Mouse (Mus musculus) adrenal gland, adult 8-10 months (tissue): ENCODE measurements around the gene Zfp704. TPM values are rescaled to one million over a fixed set of nuclear protein-coding genes. Genes with fewer than 3 reads are reported as not detected.
A peak's percentile ranks its signal among the peaks of the same experiment; 100 is the strongest.
"Not testable (repeated sequence)": the region's sequence is repeated elsewhere in the genome, so short reads cannot be mapped to it uniquely, and the experiment has no call there.

ENCODE experiments used
- DNase-seq: peaks from one replicate; pipeline ENCODE4 v3.0.0; 2022
- total RNA-seq, 4 experiments: library from RNA; stranded (reverse); gene quantifications; 2 replicates each; pipeline ENCODE4 v1.2.4; 2022

The Zfp704 gene
- total RNA-seq, 4 experiments from 2014 or later, result 14.5 to 22.8 (median 16.7) TPM

GRCm38 (mm10) chr3:9594457-9594856, 15.4 kb downstream of the Zfp704 start:
- no peak for DNase-seq

GRCm38 (mm10) chr3:9593832-9594231, 16.1 kb downstream of the Zfp704 start:
- no peak for DNase-seq

DNA sequence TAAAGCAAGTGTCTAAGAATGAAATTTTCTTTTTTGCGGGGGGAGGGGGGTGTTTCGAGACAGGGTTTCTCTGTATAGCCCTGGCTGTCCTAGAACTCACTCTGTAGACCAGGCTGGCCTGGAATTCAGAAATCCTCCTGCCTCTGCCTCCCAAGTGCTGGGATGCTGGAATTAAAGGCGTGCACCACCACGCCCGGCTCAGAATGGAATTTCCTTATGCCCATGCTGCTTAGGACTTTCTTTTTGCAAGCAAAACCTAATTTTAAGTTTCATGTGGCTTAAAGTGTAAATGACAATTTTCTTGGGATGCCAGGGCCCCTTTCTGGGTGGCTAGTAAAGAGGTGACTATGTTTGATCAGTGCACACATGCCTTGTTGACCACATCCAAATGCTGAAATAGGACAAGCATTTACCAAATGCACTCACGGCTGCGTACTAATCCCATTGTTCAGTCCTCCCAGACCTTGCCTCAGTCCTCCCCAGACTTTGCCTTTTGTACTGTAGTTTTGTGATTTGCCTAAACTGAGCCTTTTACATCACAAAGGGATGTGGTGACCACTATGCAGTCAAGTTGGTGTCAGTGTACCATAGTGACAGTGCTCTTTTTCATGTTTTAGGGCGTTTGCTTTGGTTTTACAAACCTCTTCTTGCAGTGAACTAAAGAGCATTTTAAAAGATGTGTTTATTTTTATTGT, 18.3 kb downstream of the Zfp704 start:
- no peak for DNase-seq

- DNase-seq, result no peak
Observed at GRCm38 (mm10) chr3:9588635-9589034, 21.2 kb downstream of the Zfp704 start.

DNA sequence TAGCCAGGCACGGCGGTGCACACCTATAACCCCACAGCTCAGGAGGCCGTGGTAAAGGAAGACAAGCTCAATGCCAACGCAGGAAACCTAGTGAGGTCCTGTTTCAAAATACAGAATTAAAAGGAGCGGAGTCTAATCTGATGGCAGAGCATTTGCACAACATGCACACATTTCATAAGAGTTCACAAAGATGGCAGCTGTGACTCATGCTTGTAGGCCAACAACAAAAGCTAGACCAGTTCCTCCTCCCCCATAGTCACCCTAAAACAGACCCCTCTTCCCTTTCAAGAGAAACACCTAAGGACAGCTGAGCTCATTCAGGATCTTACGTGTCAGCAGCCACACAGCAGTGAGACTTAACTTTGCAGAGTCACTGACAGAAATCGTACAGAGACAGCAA, 22.6 kb downstream of the Zfp704 start:
- no peak for DNase-seq

DNA sequence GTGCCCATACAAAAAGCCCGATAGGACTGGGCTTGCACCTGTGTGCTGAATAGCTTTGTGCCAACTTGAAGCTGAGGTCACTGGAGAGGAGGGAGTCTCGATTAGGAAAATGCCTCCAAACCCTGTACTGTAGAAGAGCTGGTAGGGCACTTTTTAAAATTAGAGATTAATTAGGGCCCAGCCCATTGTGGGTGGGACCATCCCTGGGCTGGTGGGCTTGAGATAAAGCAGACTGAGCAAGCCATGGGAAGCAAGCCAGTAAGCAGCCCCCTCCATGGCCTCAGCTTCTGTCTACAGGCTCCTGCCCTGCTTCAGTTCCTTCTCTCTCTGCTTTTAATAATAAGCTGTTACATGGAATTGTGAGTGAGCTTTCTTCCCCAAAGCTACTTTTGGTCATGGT, 26.4 kb downstream of the Zfp704 start:
- no peak for DNase-seq

DNA sequence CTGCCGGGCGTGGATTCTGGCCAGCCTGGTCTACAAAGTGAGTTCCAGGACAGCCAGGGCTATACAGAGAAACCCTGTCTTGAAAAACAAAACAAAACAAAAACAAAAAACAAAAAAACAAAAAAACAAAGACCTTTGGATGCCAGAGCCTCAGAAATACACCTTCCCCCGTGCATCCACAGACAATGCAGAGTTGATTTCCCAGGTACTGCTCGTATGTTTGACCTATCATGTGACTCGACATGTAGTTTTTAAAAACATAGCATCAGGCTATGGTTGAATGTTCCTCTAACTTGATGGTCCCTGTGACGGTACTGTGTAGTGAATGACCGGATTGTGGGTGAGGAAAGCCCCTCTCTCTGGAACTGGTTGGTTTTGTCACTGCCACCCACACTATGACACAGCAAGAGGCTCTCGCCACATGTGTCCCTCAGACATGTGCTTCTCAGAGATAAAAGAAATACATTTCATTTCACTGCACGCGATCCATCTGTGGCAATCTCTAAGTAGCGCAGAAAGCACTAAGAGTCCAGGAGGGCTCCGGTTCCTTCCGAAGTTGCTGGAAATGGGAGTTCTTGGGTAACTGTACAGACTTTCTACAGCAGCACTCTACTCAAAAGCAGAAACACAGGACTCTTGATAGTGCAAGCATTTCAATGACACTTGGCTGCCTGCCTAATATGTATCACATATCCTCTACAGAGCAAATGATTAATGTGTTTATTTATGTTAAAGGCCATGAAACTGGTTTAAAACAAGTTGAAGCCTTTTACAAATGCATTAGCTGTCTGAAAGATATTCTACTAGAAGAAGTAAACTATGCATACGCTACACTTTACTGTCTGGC, 28.7 kb downstream of the Zfp704 start:
- DNase-seq, result no peak

- no peak for DNase-seq
Observed at GRCm38 (mm10) chr3:9580102-9580501, 29.8 kb downstream of the Zfp704 start.

DNA sequence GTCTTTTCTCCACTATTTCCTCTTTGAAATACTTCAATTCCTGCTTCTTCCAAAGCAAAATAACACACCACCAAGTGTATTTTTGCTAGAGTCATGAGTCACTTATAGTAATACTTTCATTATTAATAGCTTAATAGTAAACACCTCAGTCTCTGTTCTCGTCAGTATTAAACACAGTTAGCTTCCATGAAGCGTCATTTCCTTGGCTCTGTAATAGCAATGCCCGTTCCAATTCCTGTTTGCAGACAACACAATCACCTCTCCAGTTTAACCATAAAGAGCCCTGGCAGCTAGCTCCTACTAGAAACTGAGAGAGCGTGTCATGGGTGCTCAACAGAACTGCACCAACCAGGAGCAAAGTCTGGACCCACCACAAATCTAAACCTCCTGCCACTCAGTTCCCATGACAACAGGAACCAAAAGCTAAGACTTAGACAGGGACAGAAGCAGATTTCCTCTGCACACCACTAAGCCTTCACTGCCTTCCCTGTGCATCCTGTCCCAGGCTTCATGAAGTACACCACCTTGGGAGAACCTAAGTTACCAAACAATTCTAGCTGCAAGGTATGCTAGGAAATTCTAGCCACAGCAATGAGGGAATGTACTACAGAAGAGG, 30.7 kb downstream of the Zfp704 start:
- DNase-seq, result no peak

- no peak for DNase-seq
Observed at GRCm38 (mm10) chr3:9576872-9577271, 33.0 kb downstream of the Zfp704 start.

DNA sequence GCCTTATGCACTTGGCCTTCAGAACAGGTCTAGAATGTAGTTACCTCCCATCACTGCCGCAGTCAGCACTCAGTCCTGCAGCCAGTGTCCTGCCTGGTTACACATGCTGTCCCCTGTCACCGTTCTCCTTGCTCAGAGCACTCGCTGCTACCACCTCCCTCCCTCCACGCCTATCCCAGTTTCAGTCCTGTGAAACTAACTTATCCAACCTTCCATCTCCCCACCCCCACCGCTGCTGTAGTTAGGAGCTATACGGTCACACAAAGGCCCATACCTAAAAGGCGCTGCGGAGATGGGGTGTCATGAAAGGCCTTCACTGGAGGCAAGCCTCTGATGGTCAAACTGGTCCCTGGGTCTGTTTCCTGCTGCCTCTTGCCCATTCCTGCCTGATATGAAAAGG, 35.6 kb downstream of the Zfp704 start:
- DNase-seq, result no peak

GRCm38 (mm10) chr3:9573581-9573980, 36.3 kb downstream of the Zfp704 start:
- peak; percentile 29 for DNase-seq

DNA sequence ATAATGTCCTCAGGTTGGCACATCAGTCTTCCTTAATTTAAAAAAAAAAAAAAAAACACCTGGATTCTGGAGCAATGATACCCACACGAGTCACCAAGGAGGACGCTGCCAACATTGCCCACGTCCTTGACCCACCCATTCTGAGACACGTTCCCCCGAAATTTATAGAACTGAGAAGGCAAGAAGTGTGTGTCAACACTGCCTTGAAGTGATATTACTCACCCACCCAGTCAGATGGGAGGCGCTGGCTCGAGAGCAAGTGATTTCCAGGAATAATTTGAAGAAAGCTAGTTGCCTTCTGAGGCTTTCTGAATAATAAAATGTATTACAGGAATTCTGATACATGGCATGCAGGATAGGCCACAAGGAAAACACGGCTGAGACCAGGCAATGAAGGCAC, 37.6 kb downstream of the Zfp704 start:
- peak; percentile 58 for DNase-seq

GRCm38 (mm10) chr3:9570782-9571181, 39.1 kb downstream of the Zfp704 start:
- DNase-seq, result no peak

DNA sequence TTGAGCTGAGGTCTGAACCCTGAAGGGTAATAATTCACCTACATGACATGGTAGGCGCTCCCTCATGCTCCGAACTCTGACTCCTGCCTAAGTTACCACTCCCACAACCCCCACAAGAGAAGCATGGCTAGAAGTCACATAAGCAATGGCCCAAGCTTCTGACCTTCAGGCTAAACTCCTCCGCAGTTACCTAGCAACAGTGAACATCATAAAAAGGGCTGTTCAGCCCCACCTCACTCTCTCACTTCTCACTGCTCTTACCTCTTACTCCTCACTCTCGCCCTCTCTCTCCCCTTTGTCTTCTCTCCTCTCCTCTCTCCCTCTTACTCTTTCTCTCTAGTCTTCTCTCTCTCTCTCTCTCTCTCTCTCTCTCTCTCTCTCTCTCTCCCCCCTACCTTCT, 40.2 kb downstream of the Zfp704 start:
- DNase-seq, result not testable (repeated sequence)

GRCm38 (mm10) chr3:9568565-9569228, 41.2 kb downstream of the Zfp704 start:
- no peak for DNase-seq

DNA sequence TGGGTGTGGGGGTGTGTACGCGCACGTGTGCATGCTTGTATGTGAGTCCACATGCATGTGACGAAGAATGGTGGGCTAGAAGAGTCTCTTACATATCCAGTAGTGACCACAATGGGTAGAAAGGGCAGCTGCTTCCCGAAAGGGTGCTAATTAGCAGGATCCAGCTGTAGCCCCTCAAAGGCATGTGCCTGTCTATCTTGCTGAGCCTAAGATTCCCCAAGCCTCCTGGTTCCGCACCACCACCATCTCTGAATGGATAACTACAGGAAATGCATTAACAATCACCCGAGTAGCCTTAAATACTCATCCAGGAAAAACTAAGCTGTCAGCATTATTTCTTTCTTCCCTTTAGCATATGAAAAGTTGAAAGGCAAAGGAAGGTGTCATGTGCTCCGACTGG, 41.9 kb downstream of the Zfp704 start:
- no peak for DNase-seq

DNA sequence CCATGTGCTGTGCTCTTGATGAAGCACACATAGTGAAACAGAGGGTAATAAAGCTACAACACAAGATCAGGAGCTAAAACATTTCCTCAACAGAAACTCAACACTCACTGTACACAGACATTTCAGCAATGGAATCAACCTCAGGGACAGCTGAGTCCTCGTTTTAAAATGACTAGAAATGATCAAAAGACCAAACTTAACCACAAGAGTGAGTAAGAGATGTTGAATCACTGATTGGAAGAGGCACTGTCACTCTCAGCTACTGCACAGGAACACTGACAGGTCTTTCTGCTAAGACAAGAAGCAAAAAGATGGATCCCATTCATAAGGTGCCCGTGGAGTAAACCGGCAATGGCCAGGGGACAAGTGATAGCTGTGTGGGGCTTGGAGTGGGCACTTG, 43.1 kb downstream of the Zfp704 start:
- DNase-seq, result no peak

DNA sequence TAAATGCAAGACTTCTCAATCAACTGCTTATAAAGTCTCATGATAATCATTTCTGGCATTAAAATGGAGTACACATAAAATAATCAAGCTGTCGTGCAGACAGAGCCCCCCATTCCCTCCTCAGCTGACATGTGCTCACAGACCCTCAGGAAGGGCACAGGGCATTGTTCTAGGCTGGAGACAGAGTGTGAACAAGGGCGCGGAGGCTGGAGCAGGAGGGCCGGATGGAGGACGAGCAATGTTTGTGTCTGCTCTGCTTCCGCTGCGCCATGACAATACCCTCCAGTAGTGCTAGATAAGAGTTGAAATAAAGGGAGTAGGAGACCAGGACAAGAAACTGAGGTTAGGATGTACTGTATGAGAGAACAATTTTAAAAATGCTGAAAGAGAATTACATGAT, 46.3 kb downstream of the Zfp704 start:
- no peak for DNase-seq

DNA sequence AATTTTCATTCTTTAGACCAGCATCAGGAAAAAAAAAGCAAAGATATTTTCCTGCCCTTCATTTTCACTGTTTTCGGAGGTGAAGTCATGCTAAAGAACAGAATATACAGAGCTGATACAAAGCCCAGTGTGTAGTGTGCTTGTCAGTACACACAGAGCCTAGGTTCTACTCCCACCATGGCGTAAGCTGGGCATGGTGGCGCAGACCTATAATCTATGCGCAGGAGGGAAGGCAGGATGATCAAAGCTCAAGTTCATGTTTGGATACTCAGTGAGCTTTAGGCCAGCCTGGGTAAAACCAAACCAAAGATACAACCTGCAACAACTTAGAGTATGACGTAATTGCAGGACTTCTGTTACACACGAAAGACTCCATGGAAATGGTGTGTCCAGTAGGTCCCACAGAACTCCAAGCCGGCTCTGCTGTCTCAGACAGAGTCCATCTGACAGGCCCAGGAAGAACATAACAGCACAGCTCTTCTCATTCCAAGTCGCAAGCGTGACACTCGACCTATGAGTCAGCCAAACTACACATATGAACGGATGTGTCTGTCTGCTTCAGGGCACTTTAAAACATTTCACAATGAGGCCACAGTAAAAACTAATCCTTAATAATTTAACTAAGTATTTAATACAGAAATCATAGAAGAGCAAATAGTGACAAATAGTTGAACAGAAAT, 47.1 kb downstream of the Zfp704 start:
- no peak for DNase-seq

- DNase-seq, result no peak
Observed at GRCm38 (mm10) chr3:9557778-9558560, 51.9 kb downstream of the Zfp704 start.

- no peak for DNase-seq
Observed at GRCm38 (mm10) chr3:9556137-9556536, 53.7 kb downstream of the Zfp704 start.
